Mouse (Mus musculus) heart, embryonic 10.5 days (tissue): ENCODE measurements around the gene Iqcd. TPM values are rescaled to one million over a fixed set of nuclear protein-coding genes. Genes with fewer than 3 reads are reported as not detected.

ENCODE experiments used
- DNase-seq: peaks from one replicate; pipeline ENCODE4 v3.0.0-alpha.2; 2017; ENCODE audit warnings: low spot score
- H3K27ac ChIP-seq: fragments of 300-500 bp; sonication (generic); 2 replicates; pipeline ENCODE4 v1.5.1; 2016; ENCODE audit warnings: mild to moderate bottlenecking
- H3K27me3 ChIP-seq: fragments of 300-500 bp; sonication (generic); 2 replicates; pipeline ENCODE4 v1.6.1; 2016; ENCODE audit warnings: mild to moderate bottlenecking; ENCODE audit not compliant: poor library complexity, insufficient read depth, severe bottlenecking
- H3K36me3 ChIP-seq: fragments of 300-500 bp; sonication (generic); 2 replicates; pipeline ENCODE4 v1.6.1; 2016; ENCODE audit warnings: mild to moderate bottlenecking, moderate library complexity
- H3K4me1 ChIP-seq: fragments of 300-500 bp; sonication (generic); 2 replicates; pipeline ENCODE4 v1.6.1; 2016; ENCODE audit warnings: mild to moderate bottlenecking
- H3K4me3 ChIP-seq: fragments of 300-500 bp; sonication (generic); 2 replicates; pipeline ENCODE4 v1.5.1; 2016; ENCODE audit warnings: mild to moderate bottlenecking, moderate library complexity
- H3K9me3 ChIP-seq: fragments of 300-500 bp; sonication (generic); 2 replicates; pipeline ENCODE4 v1.6.1; 2016; ENCODE audit warnings: mild to moderate bottlenecking, moderate library complexity
- WGBS: fragments of 180-500 bp; shearing (Covaris S2); methylation state at CpG from one replicate; pipeline ENCODE4 v1.1.7; 2016; 5-methylcytosine and 5-hydroxymethylcytosine counted together
- polyA plus RNA-seq: library from polyadenylated mRNA; unstranded; fragments of >200 nt; fragmentation: Nextera tagmentation; extraction: Ambion mirVana; gene quantifications from 2 replicates; pipeline ENCODE4 v1.2.1, GENCODE M21; 2016

The Iqcd gene
- polyA plus RNA-seq, 1 experiment from 2014 or later: 0.24 TPM

DNA sequence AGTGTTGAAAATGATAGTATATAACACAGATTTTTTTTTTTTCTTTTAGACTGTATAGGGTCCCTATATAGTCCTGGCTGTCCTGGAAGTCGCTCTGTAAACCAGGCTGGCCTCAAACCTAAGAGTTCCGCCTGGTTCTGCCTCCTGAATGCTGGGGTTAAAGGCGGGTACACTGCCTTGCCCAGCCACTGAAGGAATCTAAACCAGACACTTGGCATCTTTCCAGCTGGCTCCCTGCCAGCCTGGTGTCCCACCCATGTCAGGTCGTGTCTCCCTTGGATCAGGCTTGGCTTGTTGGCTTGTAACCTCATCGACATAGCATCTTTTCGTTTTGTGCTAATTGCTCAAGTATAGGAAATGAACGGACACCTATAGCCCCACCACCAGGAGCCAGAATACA is 39.8 kb downstream of the Iqcd start:
- peaks cover 34% of the 10 kb centered on the region for H3K4me1 ChIP-seq
- WGBS: 66% methylated on average over 7 of the region's 7 CpGs
- DNase-seq: no peak
- no peak overlapping the region for H3K27ac ChIP-seq
- peaks cover 40% of the 10 kb centered on the region for H3K27me3 ChIP-seq
- H3K36me3 ChIP-seq: peaks cover 51% of the 10 kb centered on the region
- H3K4me3 ChIP-seq: no peak overlapping the region
- no peaks in the 10 kb centered on the region for H3K9me3 ChIP-seq

DNA sequence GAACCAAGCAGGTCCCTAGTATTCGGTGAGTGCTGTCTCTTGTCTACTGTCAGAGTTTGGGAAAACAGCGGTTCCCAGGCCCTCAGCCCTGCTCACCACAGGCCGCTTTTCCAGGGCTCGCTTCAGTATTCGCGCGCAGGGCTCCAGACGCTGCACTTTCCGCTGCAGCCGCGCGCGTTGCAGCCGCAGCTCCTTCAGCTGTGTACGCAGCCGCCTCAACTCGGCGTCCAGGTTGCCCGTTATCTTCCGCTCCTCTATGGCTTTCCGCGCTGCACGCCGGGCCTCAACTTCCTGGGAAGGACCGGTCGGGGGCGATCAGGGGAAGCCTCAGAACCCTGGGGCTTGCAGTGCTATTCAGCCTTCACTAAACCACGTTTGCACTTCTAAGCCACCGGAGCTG is 42.3 kb downstream of the Iqcd start:
- H3K27ac ChIP-seq: peak overlapping the region; percentile 63
- 3% methylated on average over 29 of the region's 29 CpGs for WGBS
- H3K27me3 ChIP-seq: peaks cover 40% of the 10 kb centered on the region
- peaks cover 39% of the 10 kb centered on the region for H3K4me1 ChIP-seq
- peak overlapping the region; percentile 54 for H3K4me3 ChIP-seq
- peaks cover 26% of the 10 kb centered on the region for H3K36me3 ChIP-seq
- H3K9me3 ChIP-seq: no peaks in the 10 kb centered on the region
- DNase-seq: no peak

GRCm38 (mm10) chr5:120631892-120632291 is 43.1 kb downstream of the Iqcd start:
- no peaks in the 10 kb centered on the region for H3K9me3 ChIP-seq
- 0 out of 2 replicates have a peak overlapping the region, but pooled peaks have one; percentile 54 for H3K4me3 ChIP-seq
- WGBS: 78% methylated on average over 5 of the region's 5 CpGs
- H3K4me1 ChIP-seq: peaks cover 35% of the 10 kb centered on the region
- no peak for DNase-seq
- H3K27ac ChIP-seq: no peak overlapping the region
- H3K27me3 ChIP-seq: peaks cover 40% of the 10 kb centered on the region
- peaks cover 19% of the 10 kb centered on the region for H3K36me3 ChIP-seq

GRCm38 (mm10) chr5:120634131-120634530 is 45.3 kb downstream of the Iqcd start, which contains the start of gene Cfap73:
Gene Cfap73, minus strand, starts transcription at chr5:120634235.
- Histone ChIP-seq H3K27ac (no peak within 1 kb of the TSS), H3K27me3 (peaks cover 36% of the 10 kb centered on the region), H3K9me3 (no peaks in the 10 kb centered on the region), H3K4me3 (no peak within 1 kb of the TSS), H3K36me3 (no peaks in the 10 kb centered on the region), H3K4me1 (peaks cover 23% of the 10 kb centered on the region)
- DNase-seq: no peak
- 43% methylated on average over 9 of the region's 9 CpGs for WGBS

DNA sequence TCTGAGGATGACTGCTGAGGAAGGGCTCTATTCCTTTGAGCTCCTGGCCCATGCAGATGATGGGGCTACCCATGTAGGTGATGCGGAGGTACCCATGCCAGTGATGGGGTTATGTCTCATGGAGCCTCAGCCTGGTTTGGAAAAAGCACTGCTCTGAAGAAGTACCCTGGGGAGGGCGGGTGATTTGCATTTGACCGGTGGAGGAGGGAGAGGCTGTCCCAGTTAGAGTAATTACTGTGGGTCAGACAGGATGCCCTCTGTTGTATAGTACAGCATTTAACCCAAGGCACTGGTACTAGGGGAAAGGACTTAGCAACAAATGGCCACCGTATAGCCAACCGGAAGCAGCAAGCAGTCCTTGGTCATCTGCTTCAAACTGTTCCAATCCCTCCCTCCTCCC is 46.0 kb downstream of the Iqcd start:
- H3K27me3 ChIP-seq: peaks cover 29% of the 10 kb centered on the region
- WGBS: 49% methylated on average over 5 of the region's 5 CpGs
- H3K9me3 ChIP-seq: no peaks in the 10 kb centered on the region
- H3K36me3 ChIP-seq: no peaks in the 10 kb centered on the region
- DNase-seq: no peak
- H3K27ac ChIP-seq: no peak overlapping the region
- H3K4me3 ChIP-seq: no peak overlapping the region
- peaks cover 23% of the 10 kb centered on the region for H3K4me1 ChIP-seq

DNA sequence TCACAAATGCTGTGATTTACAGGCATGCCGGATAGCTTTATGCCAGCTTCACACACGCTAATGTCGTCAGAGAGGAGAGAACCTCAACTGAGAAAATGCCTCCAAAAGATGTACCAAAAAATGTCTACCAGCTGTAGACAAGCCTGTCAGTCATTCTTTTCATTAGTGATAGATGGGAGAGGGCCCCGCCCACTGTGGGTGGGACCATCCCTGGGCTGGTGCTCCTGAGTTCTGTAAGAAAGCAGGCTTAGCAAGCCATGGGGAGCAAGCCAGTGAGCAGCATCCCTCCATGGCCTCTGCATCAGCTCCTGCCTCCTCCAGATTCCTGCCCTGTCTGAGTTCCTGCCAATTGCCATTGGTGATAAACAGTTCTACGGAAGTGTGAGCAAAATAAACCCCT is 46.8 kb downstream of the Iqcd start:
- H3K27ac ChIP-seq: no peak overlapping the region
- H3K4me1 ChIP-seq: peaks cover 23% of the 10 kb centered on the region
- H3K36me3 ChIP-seq: no peaks in the 10 kb centered on the region
- no peak for DNase-seq
- H3K4me3 ChIP-seq: no peak overlapping the region
- H3K27me3 ChIP-seq: peaks cover 23% of the 10 kb centered on the region; the same call in 1 of the 2 replicates
- H3K9me3 ChIP-seq: no peaks in the 10 kb centered on the region
- WGBS: 80% methylated on average over 5 of the region's 5 CpGs

DNA sequence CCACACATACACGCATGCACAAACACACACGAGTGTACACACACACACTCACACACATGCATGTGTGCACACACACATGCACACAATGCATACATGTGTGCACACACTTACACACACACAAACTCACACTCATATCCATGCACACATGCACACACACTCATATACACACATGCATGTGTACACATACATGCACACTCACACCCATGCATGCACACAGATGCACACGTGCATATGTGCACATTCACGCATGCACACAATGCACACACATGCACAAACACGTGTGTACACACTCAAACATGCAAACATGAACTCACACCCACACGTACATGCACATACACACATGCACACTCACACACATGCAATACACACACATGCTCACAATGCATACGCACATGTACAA is 51.3 kb downstream of the Iqcd start:
- peaks cover 9% of the 10 kb centered on the region; the same call in 1 of the 2 replicates for H3K4me1 ChIP-seq
- no peak overlapping the region for H3K4me3 ChIP-seq
- no peak for DNase-seq
- H3K9me3 ChIP-seq: no peaks in the 10 kb centered on the region
- peaks cover 5% of the 10 kb centered on the region; the same call in 1 of the 2 replicates for H3K27me3 ChIP-seq
- no peaks in the 10 kb centered on the region for H3K36me3 ChIP-seq
- H3K27ac ChIP-seq: no peak overlapping the region
- 94% methylated on average over 7 of the region's 7 CpGs for WGBS

GRCm38 (mm10) chr5:120643365-120644085 is 54.7 kb downstream of the Iqcd start:
- H3K27me3 ChIP-seq: peaks cover 18% of the 10 kb centered on the region
- WGBS: 74% methylated on average over 14 of the region's 14 CpGs

GRCm38 (mm10) chr5:120644227-120644626 is 55.4 kb downstream of the Iqcd start:
- no peak for DNase-seq
- H3K27me3 ChIP-seq: peaks cover 25% of the 10 kb centered on the region
- H3K9me3 ChIP-seq: no peaks in the 10 kb centered on the region
- WGBS: 66% methylated on average over 3 of the region's 3 CpGs
- H3K4me3 ChIP-seq: no peak overlapping the region
- H3K27ac ChIP-seq: no peak overlapping the region
- no peaks in the 10 kb centered on the region for H3K36me3 ChIP-seq
- H3K4me1 ChIP-seq: peaks cover 19% of the 10 kb centered on the region

More at GRCm38 (mm10) chr5:120643365-120644085, 54.7 kb downstream of the Iqcd start:
- no peaks in the 10 kb centered on the region for H3K36me3 ChIP-seq
- H3K4me1 ChIP-seq: peaks cover 12% of the 10 kb centered on the region
- no peak for DNase-seq
- H3K27ac ChIP-seq: no peak overlapping the region
- H3K4me3 ChIP-seq: no peak overlapping the region
- no peaks in the 10 kb centered on the region for H3K9me3 ChIP-seq

- Histone ChIP-seq H3K27me3 (peaks cover 41% of the 10 kb centered on the region), H3K36me3 (no peaks in the 10 kb centered on the region), H3K27ac (no peak overlapping the region), H3K4me1 (peaks cover 24% of the 10 kb centered on the region), H3K9me3 (no peaks in the 10 kb centered on the region), H3K4me3 (no peak overlapping the region)
- 68% methylated on average over 6 of the region's 6 CpGs for WGBS
- DNase-seq: no peak
These were observed 57.0 kb downstream of the Iqcd start for GRCm38 (mm10) chr5:120645851-120646250.

- H3K9me3 ChIP-seq: no peaks in the 10 kb centered on the region
- no peak for DNase-seq
- no peaks in the 10 kb centered on the region for H3K36me3 ChIP-seq
- no peak overlapping the region for H3K27ac ChIP-seq
- H3K27me3 ChIP-seq: peaks cover 52% of the 10 kb centered on the region
- WGBS: 73% methylated on average over 4 of the region's 4 CpGs
- peaks cover 28% of the 10 kb centered on the region for H3K4me1 ChIP-seq
- H3K4me3 ChIP-seq: no peak overlapping the region
These were observed 58.5 kb downstream of the Iqcd start for GRCm38 (mm10) chr5:120647361-120647760.

GRCm38 (mm10) chr5:120647814-120648491 is 59.1 kb downstream of the Iqcd start:
- H3K9me3 ChIP-seq: no peaks in the 10 kb centered on the region
- H3K4me3 ChIP-seq: peak overlapping the region; percentile 56; the same call in 1 of the 2 replicates
- peaks cover 28% of the 10 kb centered on the region for H3K4me1 ChIP-seq
- no peak overlapping the region for H3K27ac ChIP-seq
- no peak for DNase-seq
- peaks cover 52% of the 10 kb centered on the region for H3K27me3 ChIP-seq
- WGBS: 25% methylated on average over 12 of the region's 12 CpGs
- no peaks in the 10 kb centered on the region for H3K36me3 ChIP-seq
